Mouse (Mus musculus) kidney, adult 2 months (tissue): Measurements from ENCODE around the gene Fras1. TPM values are rescaled to one million over a fixed set of nuclear protein-coding genes. Genes with fewer than 3 reads are reported as not detected.

Experiments
- DNase-seq: peaks from one replicate; pipeline ENCODE4 v3.0.0; 2021
- H3K27ac ChIP-seq: fragments of 200-500 bp; 2 replicates; pipeline ENCODE4 v1.5.1; 2012; ENCODE audit warnings: low read depth, low read length, control low read depth, inconsistent platforms; ENCODE audit not compliant: insufficient read depth
- H3K27me3 ChIP-seq: fragments of 200-500 bp; replicated peaks from 2 replicates; pipeline ENCODE4 v1.6.1; 2012; ENCODE audit warnings: mild to moderate bottlenecking, moderate library complexity, low read length, inconsistent platforms; ENCODE audit not compliant: control insufficient read depth, insufficient read depth
- H3K36me3 ChIP-seq: fragments of 200-500 bp; 2 replicates; pipeline ENCODE4 v1.6.1; 2012; ENCODE audit warnings: mild to moderate bottlenecking, moderate library complexity, low read length, inconsistent platforms; ENCODE audit not compliant: control insufficient read depth, insufficient read depth
- H3K4me1 ChIP-seq: fragments of 200-500 bp; 2 replicates; pipeline ENCODE4 v1.6.1; 2011; ENCODE audit warnings: low read length; ENCODE audit not compliant: control insufficient read depth, insufficient read depth
- H3K4me3 ChIP-seq: fragments of 200-500 bp; 2 replicates; pipeline ENCODE4 v1.5.1; 2011; ENCODE audit warnings: mild to moderate bottlenecking, low read depth, low read length, control low read depth; ENCODE audit not compliant: insufficient read depth
- CTCF ChIP-seq: fragments of 200-500 bp; conservative IDR thresholded peaks from 2 replicates; pipeline ENCODE4 v1.5.1; 2011; ENCODE audit warnings: low read depth, mild to moderate bottlenecking, control low read depth, low read length, moderate library complexity, mixed read lengths; ENCODE audit not compliant: insufficient read depth, insufficient read length
- POLR2A ChIP-seq: fragments of 200-500 bp; IDR thresholded peaks from one replicate; pipeline ENCODE4 v1.6.1; 2011; ENCODE audit warnings: low read depth, low read length, control low read depth
- WGBS: fragments of 180-500 bp; shearing (Covaris S2); methylation state at CpG from one replicate; pipeline ENCODE4 v1.1.7; 2018; 5-methylcytosine and 5-hydroxymethylcytosine counted together
- polyA plus RNA-seq: library from polyadenylated mRNA; depleted of rRNA; stranded (reverse); fragments of >200 nt; gene quantifications from 2 replicates; pipeline ENCODE4 v1.2.3, GENCODE M21; 2012; rRNA removed

Fras1 gene
- polyA plus RNA-seq, 1 experiment: 6.1 TPM

DNA sequence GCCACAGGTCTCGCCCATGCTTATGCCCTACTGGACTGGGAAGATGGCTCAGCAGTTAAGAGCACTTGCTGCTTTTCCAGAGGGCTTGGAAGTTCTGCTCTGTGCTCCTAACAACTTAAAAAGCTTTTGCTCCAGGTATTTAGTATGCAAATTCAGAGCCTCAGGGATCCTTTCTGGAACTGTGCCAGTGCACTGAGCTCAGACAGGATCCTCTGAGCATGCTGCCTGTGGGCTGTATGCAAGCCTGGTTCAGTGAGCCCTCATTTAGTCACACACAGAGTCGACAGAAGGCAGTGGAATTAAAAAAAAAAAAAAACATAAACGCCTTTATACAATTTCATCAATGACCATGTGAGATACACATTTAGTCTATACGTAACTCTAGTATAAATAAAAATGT is 436.9 kb downstream of the Fras1 start:
- H3K36me3 ChIP-seq: no peaks in the 10 kb centered on the region
- H3K27ac ChIP-seq: no peak overlapping the region
- no peaks in the 10 kb centered on the region for H3K27me3 ChIP-seq
- WGBS: 65% methylated on average over 4 of the region's 4 CpGs
- no peak overlapping the region for H3K4me3 ChIP-seq
- H3K4me1 ChIP-seq: no peaks in the 10 kb centered on the region
- TF ChIP-seq CTCF (no peak), POLR2A (no peak)
- no peak for DNase-seq

DNA sequence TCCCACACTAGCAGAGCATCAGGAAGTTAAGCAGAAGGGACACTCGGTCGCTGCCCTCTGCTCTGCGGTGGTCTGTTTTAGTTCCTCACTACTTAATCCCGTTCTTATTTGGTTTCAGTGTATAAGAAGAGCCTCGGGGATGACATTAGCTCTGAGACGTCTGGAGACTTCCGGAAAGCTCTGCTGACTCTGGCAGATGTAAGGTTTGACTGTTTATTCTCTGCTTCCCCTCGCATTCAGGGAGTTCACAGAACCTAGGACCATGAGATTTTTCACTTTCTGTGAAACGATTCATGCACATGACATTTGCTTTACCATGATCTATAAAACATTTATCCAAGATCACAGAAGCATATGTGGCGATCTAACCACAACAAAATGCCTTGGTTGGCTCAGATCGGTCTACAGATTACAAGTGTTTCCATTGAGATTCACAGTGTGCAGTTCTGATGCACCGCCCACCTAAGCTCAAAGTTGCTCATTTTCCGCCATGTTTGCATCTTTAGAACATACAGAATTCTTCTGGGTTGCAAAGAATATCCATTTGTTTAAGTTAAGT is 451.1 kb downstream of the Fras1 start:
- Histone ChIP-seq H3K4me3 (no peak overlapping the region), H3K27ac (no peak overlapping the region), H3K36me3 (no peaks in the 10 kb centered on the region), H3K27me3 (no peaks in the 10 kb centered on the region), H3K4me1 (no peaks in the 10 kb centered on the region)
- DNase-seq: no peak
- WGBS: 92% methylated on average over 13 of the region's 13 CpGs
- TF ChIP-seq CTCF (no peak), POLR2A (no peak)

DNA sequence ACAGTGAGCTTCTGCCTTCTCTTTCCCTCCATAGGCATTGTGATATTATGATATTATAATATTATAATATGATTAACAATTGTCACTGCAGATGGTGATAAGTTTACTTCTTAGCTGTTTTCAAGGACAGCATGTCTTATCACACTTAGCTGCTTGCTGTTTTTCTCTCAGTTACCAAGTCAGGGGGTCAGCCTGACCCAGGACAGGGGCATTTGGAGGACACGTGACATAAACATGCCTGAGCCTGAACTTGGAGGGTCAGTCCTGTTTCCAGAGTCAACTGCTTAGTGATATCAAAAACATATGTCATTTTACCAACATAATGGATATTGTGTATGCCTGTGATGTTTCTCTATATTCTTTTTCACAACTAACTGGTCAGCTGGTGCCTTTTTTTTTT is 453.4 kb downstream of the Fras1 start:
- Histone ChIP-seq H3K4me3 (no peak overlapping the region), H3K27me3 (no peaks in the 10 kb centered on the region), H3K36me3 (no peaks in the 10 kb centered on the region), H3K4me1 (no peaks in the 10 kb centered on the region), H3K27ac (no peak overlapping the region)
- no peak for DNase-seq
- TF ChIP-seq POLR2A (no peak), CTCF (no peak)
- 83% methylated on average over 1 of the region's 1 CpGs for WGBS

Other genes starting within 250 kb of the Fras1 start
- gene Cnot6l, start 209.8 kb upstream of the Fras1 start, polyA plus RNA-seq: 7.2 and 9.9 TPM in 2 replicates
- gene Mrpl1, start 164.5 kb upstream of the Fras1 start, polyA plus RNA-seq: 5.5 and 6.6 TPM in 2 replicates